Mouse (Mus musculus) liver, embryonic 14.5 days (tissue): ENCODE data around the gene Zfp568. TPM values are rescaled to one million over a fixed set of nuclear protein-coding genes. Genes with fewer than 3 reads are reported as not detected.

Experiments used
- ATAC-seq: fragments of 200-750 bp; cut with Nextera tagmentation; 2 replicates; pipeline ENCODE4 v1.8.0; 2017; ENCODE audit warnings: moderate number of reproducible peaks, mild to moderate bottlenecking, moderate library complexity; ENCODE audit not compliant: insufficient read depth
- DNase-seq, 3 experiments: peaks; one replicate each; pipeline ENCODE4 v3.0.0-alpha.2; 2012 to 2013; ENCODE audit warnings: low read depth in 3 of 3, low spot score in 3 of 3
- H3K27ac ChIP-seq: fragments of 300-500 bp; sonication (generic); 2 replicates; pipeline ENCODE4 v1.5.1; 2014; ENCODE audit warnings: moderate library complexity, mild to moderate bottlenecking, control low read depth, inconsistent platforms
- H3K27me3 ChIP-seq: fragments of 300-500 bp; sonication (generic); 2 replicates; pipeline ENCODE4 v1.6.1; 2014; ENCODE audit warnings: mild to moderate bottlenecking, low read length, moderate library complexity; ENCODE audit not compliant: control insufficient read depth, insufficient read depth
- H3K36me3 ChIP-seq: fragments of 300-500 bp; sonication (generic); replicated peaks from 2 replicates; pipeline ENCODE4 v1.6.1; 2014; ENCODE audit warnings: low read depth; ENCODE audit not compliant: control insufficient read depth, insufficient read depth
- H3K4me1 ChIP-seq, 2 experiments: fragments of 200-500 bp in 1 of 2; fragments of 300-500 bp in 1 of 2; sonication (generic) in 1 of 2; replicated peaks; 2 replicates each; pipeline ENCODE4 v1.6.1; 2012 to 2014; ENCODE audit warnings: antibody characterized with exemption in 1 of 2, inconsistent platforms in 1 of 2, low read length in 1 of 2; ENCODE audit not compliant: control insufficient read depth in 2 of 2, insufficient read depth in 2 of 2
- H3K4me2 ChIP-seq: fragments of 300-500 bp; sonication (generic); 2 replicates; pipeline ENCODE4 v1.6.1; 2014; ENCODE audit warnings: low read depth, mild to moderate bottlenecking, control low read depth, moderate library complexity
- H3K4me3 ChIP-seq, 2 experiments: fragments of 200-500 bp in 1 of 2; fragments of 300-500 bp in 1 of 2; sonication (generic) in 1 of 2; 2 replicates each; pipeline ENCODE4 v1.5.1; 2012 to 2014; ENCODE audit warnings: low read depth in 2 of 2, low read length in 2 of 2, mild to moderate bottlenecking in 2 of 2, control low read depth in 1 of 2, inconsistent platforms in 1 of 2, moderate library complexity in 1 of 2; ENCODE audit not compliant: insufficient read depth in 1 of 2
- H3K9ac ChIP-seq: fragments of 300-500 bp; sonication (generic); replicated peaks from 2 replicates; pipeline ENCODE4 v1.6.1; 2014; ENCODE audit warnings: mild to moderate bottlenecking, control low read depth, moderate library complexity
- H3K9me3 ChIP-seq: fragments of 300-500 bp; sonication (generic); 2 replicates; pipeline ENCODE4 v1.6.1; 2016; ENCODE audit warnings: low read length, mixed read lengths; ENCODE audit not compliant: control insufficient read depth
- CTCF ChIP-seq: IDR thresholded peaks from 2 replicates; pipeline ENCODE4 v1.5.1; 2016; ENCODE audit warnings: antibody characterized with exemption, low read depth, control low read depth
- EP300 ChIP-seq: IDR thresholded peaks from 2 replicates; pipeline ENCODE4 v1.6.1; 2016; ENCODE audit warnings: antibody characterized with exemption, low read depth
- WGBS: fragments of 180-500 bp; shearing (Covaris S2); extraction: QIAGEN DNeasy Blood & Tissue Kit; methylation state at CpG from one replicate; pipeline ENCODE4 v1.1.7; 2014; ENCODE audit not compliant: insufficient replicate concordance; 5-methylcytosine and 5-hydroxymethylcytosine counted together
- polyA plus RNA-seq, 2 experiments: library from polyadenylated mRNA; depleted of rRNA in 1 of 2; stranded (reverse) in 1 of 2; unstranded in 1 of 2; fragments of >200 nt; fragmentation: Nextera tagmentation in 1 of 2; extraction: Ambion mirVana in 1 of 2; gene quantifications; 2 replicates each; pipeline versions ENCODE4 v1.2.1 to v1.2.3; 2012 to 2014

Gene Zfp568
- polyA plus RNA-seq, 2 experiments: 6.1 to 7.0 TPM

GRCm38 (mm10) chr7:30023800-30024199 lies 40.0 kb downstream of the Zfp568 start:
- ATAC-seq: no peak

DNA sequence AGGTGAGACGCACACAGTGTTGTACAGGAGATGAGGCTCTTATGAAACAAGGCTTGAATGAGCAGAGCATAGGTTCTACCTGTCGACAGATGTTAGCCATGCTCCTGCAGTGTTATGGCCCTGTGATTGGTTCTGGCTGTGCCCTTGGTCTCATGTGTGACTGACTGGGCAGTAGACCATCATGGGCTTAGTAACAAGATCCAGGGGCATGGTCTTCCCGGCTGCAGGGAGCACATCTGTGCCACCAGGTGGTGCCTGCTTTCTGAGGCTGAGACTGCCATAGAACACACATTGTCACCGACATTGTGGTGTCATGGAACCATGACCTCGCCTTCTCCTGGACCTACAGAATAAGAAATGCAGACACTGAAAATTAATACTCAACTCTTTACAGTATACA lies 41.6 kb downstream of the Zfp568 start:
- Histone ChIP-seq H3K9ac (no peak overlapping the region), H3K9me3 (no peaks in the 10 kb centered on the region), H3K27ac (no peak overlapping the region), H3K4me3 (no peak overlapping the region), H3K4me1 (no peaks in the 10 kb centered on the region), H3K4me2 (no peak overlapping the region), H3K36me3 (peaks cover 27% of the 10 kb centered on the region), H3K27me3 (no peaks in the 10 kb centered on the region)
- TF ChIP-seq CTCF (peak; percentile 40; the same call in 1 of the 2 replicates), EP300 (no peak)
- no peak for DNase-seq
- ATAC-seq: no peak
- 77% methylated on average over 5 of the region's 5 CpGs for WGBS

More at GRCm38 (mm10) chr7:30023800-30024199, 40.0 kb downstream of the Zfp568 start:
- Histone ChIP-seq H3K4me3 (no peak overlapping the region), H3K27me3 (no peaks in the 10 kb centered on the region), H3K4me2 (no peak overlapping the region), H3K27ac (no peak overlapping the region), H3K36me3 (peaks cover 29% of the 10 kb centered on the region), H3K4me1 (no peaks in the 10 kb centered on the region), H3K9ac (no peak overlapping the region), H3K9me3 (no peaks in the 10 kb centered on the region)
- TF ChIP-seq EP300: no peak
- TF ChIP-seq CTCF: no peak
- WGBS: 65% methylated on average over 8 of the region's 8 CpGs
- no peak for DNase-seq

GRCm38 (mm10) chr7:30027331-30027730 lies 43.6 kb downstream of the Zfp568 start:
- H3K4me3 ChIP-seq: no peak overlapping the region
- ATAC-seq (no peak), DNase-seq (no peak)
- no peaks in the 10 kb centered on the region for H3K9me3 ChIP-seq
- H3K9ac ChIP-seq: no peak overlapping the region
- no peak for TF ChIP-seq EP300
- no peak for TF ChIP-seq CTCF
- peaks cover 21% of the 10 kb centered on the region for H3K36me3 ChIP-seq
- no peak overlapping the region for H3K4me2 ChIP-seq
- no peaks in the 10 kb centered on the region for H3K4me1 ChIP-seq
- 66% methylated on average over 4 of the region's 4 CpGs for WGBS
- H3K27me3 ChIP-seq: no peaks in the 10 kb centered on the region
- H3K27ac ChIP-seq: no peak overlapping the region

DNA sequence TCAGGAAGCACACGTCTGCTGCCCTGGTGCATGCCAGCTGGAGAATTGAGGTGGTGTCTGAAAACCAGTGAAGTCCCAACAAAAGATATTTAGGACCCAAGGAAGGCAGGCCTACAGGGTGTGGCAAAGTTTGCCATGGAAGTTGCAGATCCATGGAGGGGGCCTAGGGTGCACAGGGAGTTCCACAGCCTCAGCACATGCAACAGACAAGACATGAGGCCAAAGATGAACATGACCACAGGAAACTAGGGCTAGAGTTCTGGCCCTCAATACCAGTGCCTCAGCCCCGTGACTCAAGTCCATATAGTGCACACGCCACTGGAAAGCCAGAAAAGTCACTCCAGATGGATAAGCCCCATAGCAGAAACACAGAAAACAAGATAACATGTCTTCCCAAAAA lies 44.8 kb downstream of the Zfp568 start:
- no peak overlapping the region for H3K4me3 ChIP-seq
- H3K9ac ChIP-seq: no peak overlapping the region
- no peaks in the 10 kb centered on the region for H3K4me1 ChIP-seq
- ATAC-seq (no peak), DNase-seq (no peak)
- no peak overlapping the region for H3K27ac ChIP-seq
- H3K9me3 ChIP-seq: no peaks in the 10 kb centered on the region
- TF ChIP-seq EP300 (no peak), CTCF (no peak)
- WGBS: 57% methylated on average over 3 of the region's 3 CpGs
- H3K4me2 ChIP-seq: no peak overlapping the region
- H3K36me3 ChIP-seq: peaks cover 10% of the 10 kb centered on the region
- no peaks in the 10 kb centered on the region for H3K27me3 ChIP-seq

GRCm38 (mm10) chr7:30030677-30031076 lies 46.9 kb downstream of the Zfp568 start:
- Histone ChIP-seq H3K9ac (no peak overlapping the region), H3K36me3 (no peaks in the 10 kb centered on the region), H3K4me3 (no peak overlapping the region), H3K27ac (no peak overlapping the region), H3K4me1 (0 out of 4 replicates have a peak, but pooled peaks cover 0 to 2% of the 10 kb centered on the region in 2 experiments), H3K27me3 (no peaks in the 10 kb centered on the region), H3K9me3 (no peaks in the 10 kb centered on the region), H3K4me2 (no peak overlapping the region)
- 40% methylated on average over 6 of the region's 6 CpGs for WGBS
- no peak for ATAC-seq
- TF ChIP-seq EP300 (no peak), CTCF (no peak)
- no peak for DNase-seq
